Mouse (Mus musculus) liver, adult 2 months (tissue): Measurements from ENCODE around the gene Meis1.

Experiments used
- CTCF ChIP-seq: fragments of 200-500 bp; IDR thresholded peaks from 2 replicates; pipeline ENCODE4 v1.5.1; 2011; ENCODE audit warnings: low read depth, low read length, control low read depth
- POLR2A ChIP-seq: fragments of 200-500 bp; IDR thresholded peaks from 2 replicates; pipeline ENCODE4 v1.6.1; 2011; ENCODE audit warnings: low read length, control low read depth; ENCODE audit not compliant: insufficient read depth; ENCODE audit errors: extremely low read depth

DNA sequence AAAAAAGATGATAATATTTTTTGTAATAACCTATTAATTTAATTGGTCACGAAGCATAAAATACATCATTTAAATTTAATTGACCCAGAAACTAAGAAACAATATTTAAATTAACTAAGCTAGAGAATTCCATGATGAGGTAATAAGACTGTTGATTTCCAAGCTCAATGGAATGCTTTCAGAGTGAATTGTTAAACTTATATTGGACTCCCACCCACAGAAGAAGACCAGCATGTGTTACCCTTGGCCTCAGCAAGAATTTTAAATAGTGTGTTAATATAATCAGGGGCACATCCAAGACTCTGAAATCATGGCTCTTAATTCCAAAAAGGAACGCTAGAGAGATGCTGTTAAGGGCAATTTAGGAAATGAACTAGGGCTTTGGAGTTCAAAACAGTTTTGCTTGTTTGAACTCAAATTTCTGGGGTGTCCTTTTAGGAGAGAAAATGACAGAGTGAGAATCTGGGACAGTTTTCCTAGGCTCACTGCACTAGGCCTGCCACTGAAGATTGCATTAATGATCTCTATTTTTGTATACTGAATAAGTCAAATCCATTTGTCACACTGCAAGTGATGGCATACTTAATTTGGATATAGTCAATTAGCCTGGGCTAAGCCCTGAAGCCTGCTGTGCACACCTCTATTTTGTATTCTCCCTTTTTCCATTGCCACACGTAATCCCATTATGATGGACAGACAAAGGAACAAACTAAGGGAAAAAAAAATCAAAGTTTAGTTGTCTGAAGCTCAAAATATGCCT lies 135.9 kb downstream of the Meis1 start:
- TF ChIP-seq CTCF (no peak), POLR2A (no peak)
